Mouse (Mus musculus): Measurements from ENCODE around the gene Smad6.
A peak's percentile ranks its signal among the peaks of the same experiment; 100 is the strongest.

The Smad6 gene

GRCm38 (mm10) chr9:64021853-64022561 lies at the start of gene Smad6:
Gene Smad6 (minus strand): TSS chr9:64022059.
- DNase-seq (ENCODE audit: low read depth): peak; percentile 92

- no peak for DNase-seq (ENCODE audit: low read depth)
Measured at GRCm38 (mm10) chr9:64070674-64071073, 48.8 kb upstream of the Smad6 start.

GRCm38 (mm10) chr9:64069131-64069530 lies 47.3 kb upstream of the Smad6 start:
- DNase-seq (ENCODE audit: low read depth): no peak

DNA sequence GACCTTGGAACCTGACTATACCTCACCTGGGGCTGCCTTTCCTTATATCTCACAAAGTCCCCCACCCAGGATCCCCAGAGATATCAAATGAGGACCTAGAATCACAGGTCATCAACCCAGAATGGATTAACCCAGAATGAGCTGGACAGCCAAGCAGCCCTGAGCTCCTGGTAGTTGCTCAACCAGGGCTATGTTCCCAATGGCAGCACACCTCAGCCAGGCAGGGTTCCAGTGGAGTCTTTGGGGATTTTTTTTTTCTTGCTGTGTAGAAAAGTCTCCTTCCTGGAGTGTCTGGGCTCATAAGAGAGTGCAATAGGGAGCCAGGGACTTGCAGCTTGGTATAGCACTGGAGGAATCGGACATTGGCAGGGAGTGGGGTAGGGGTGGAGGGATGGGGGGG lies 46.7 kb upstream of the Smad6 start:
- no peak for DNase-seq (ENCODE audit: low read depth)

- no peak for DNase-seq (ENCODE audit: low read depth)
Measured at GRCm38 (mm10) chr9:64067787-64068186, 45.9 kb upstream of the Smad6 start.

DNA sequence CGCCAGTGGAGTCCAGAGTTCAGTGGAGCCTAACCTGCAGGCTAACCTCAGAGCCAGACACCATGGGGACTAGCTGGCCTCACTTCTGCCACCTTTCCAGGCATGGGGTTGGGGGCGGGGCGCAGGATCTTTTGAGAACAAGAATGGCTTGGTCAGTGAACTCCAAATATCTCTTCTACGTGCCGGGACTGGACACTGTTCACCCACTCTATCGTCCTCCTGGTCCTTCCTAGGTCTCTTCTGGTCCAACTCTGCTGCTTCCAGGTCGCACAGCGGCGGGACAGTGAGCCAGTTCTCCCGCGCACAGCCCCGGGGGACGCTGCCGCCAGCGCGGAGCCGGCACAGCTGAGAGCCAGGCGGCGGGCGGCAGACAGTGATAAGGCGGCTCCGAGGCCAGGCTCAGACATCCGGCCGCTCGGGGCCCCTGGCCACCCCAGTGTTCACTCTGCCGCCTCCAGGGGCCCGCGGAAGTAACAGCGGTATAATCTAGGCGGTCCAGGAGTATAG lies 38.2 kb upstream of the Smad6 start:
- no peak for DNase-seq (ENCODE audit: low read depth)

DNA sequence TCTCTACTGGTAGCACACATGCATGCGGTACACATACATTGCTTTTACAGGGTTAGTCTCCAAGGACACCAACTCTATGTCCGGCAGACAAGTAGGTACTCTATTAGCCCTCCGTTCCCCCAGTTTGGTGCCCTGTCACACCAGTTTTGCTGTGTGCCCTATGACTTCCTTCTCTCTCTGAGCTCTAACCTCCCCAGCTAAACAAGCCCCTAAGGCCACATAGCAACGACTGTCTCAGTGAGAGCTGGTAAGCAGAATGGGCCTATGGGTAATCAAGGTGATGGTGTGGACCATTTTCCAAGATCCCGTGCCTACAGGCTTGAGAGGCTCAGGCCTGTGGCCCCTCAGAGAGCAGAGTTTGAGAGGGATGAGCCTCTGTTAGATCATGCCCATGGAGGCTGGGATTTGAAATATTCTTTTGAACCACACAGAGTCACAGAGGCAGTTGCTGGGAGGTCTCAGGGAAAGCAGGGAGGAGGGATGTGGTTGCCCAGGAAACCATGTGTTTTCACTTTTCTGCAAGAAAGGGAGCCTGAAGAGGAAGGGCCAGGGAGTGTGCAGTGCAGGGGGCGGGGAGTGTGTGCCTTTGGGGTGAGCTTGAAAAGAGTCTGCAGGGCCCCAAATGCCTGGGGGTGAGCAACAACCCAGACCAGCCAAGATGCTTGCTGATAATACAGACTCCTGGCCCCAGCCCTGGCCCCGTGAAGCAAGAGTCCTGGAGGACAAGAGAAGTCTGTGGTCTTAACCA lies 36.2 kb upstream of the Smad6 start:
- no peak for DNase-seq (ENCODE audit: low read depth)

GRCm38 (mm10) chr9:64055162-64055561 lies 33.3 kb upstream of the Smad6 start:
- no peak for DNase-seq (ENCODE audit: low read depth)

DNA sequence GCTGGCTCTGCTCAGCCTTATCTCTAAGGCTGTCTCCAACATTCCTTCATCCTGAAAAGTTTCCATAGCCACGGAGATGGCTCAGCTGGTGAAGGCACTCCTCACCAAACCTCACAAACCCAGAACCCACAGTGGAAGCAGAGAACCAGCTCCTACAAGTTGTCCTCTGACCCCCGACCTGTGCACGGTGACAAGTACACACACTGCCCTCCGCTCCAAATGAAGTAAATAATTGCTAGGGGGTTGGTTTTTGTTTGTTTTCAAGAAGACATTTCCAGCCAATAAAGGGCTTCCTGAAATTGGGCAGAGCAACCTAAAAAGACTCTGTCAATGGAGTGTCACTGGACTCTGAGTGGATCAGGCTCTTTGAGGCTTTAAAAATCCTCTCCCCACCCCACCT lies 31.9 kb upstream of the Smad6 start:
- no peak for DNase-seq (ENCODE audit: low read depth)

DNA sequence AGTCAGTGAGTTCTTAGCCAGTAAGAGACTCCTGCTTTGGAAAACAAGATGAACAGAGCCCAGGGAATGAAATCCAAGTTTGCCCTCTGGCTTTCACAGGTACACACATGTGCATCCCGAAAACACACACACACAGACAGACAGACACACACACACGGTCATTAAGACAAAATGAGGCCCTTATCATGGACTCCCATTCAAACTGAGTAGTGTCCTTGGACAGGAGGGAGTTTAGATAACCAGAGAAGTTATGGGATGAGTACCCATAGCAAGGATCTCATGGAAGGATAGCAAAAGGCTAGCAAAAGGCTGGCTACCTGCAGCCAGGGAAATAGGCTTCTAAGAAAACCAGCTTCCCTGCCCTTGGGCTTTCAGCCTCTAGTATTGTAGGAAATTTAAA lies 29.4 kb upstream of the Smad6 start:
- no peak for DNase-seq (ENCODE audit: low read depth)

GRCm38 (mm10) chr9:64050513-64051065 lies 28.7 kb upstream of the Smad6 start:
- DNase-seq (ENCODE audit: low read depth): no peak

GRCm38 (mm10) chr9:64049471-64050380 lies 27.9 kb upstream of the Smad6 start:
- DNase-seq (ENCODE audit: low read depth): peak; percentile 63

DNA sequence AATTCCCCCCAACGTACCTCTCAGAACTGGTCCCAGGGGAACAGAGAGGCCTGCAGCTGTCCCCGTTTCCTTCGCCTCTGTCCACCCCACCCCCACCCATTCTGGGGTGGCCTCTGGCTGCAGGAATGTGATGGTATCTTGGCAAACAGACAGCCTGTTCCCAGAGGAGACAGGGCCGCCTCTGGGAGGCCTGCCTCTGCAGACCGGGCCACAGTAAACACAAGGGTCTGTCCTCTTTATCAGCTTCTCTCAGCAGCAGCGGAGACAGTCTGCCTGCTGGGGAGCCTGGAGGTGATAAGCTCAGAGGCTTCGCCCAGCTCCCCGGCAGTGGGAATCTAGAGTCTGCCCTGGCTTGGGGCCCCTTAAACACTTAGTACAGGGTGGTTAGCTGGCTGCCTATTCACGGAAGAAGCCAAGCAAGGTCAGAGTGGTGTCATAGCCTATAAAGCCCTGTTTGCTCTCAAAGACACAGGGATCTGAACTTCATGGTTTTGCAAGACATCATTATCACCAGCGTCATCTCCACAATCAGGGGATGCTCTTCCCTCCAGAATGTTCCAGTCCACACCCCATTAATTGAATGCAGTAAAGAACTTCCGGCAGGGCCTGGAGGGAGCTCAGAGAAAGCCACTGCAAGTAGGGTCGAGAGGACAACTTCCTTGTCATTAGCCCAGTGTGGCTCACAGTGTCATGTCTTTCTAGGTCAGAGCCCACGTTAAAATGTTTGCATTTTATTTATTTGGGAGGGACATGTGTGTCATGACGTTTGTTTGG lies 23.4 kb upstream of the Smad6 start:
- DNase-seq (ENCODE audit: low read depth): peak; percentile 64

- no peak for DNase-seq (ENCODE audit: low read depth)
Measured at GRCm38 (mm10) chr9:64044343-64044742, 22.5 kb upstream of the Smad6 start.

DNA sequence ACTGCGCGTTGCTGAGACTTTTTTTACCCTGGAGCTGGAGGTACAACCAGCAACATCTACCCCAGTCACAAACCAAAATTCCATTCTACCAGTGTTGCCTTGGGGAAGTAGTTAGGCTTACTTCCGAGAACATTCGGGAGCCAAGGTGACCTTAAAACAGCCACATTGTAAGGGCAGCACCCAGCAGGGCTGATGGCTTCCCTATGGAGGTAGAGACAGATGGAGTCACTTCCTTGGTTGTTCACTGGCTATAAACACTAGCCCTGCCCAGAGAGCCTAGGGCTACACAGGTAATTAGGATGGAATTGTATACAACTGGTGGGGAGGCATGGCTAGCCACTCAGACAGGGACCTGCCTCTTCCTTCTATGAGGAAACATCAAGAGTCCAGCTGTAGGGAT lies 21.1 kb upstream of the Smad6 start:
- no peak for DNase-seq (ENCODE audit: low read depth)

DNA sequence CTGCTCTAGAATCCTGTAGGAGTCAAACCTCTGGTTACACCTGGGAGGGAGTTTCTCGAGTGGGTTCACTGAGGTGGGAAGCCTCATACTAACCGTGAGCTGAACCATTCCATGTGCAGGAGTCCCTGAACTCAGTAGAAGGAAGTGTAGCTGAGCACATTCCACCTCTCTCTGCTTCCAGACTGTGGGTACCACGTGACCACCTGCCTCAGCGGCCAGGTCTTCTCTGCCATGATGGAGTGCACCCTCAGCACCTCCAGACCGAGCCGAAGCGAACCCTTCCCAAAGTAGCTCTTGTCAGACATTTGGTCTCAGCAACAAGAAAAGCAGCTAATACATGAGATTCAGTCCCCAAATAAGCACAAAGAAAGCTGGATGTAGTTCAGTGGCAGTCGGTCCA lies 20.4 kb upstream of the Smad6 start:
- no peak for DNase-seq (ENCODE audit: low read depth)

DNA sequence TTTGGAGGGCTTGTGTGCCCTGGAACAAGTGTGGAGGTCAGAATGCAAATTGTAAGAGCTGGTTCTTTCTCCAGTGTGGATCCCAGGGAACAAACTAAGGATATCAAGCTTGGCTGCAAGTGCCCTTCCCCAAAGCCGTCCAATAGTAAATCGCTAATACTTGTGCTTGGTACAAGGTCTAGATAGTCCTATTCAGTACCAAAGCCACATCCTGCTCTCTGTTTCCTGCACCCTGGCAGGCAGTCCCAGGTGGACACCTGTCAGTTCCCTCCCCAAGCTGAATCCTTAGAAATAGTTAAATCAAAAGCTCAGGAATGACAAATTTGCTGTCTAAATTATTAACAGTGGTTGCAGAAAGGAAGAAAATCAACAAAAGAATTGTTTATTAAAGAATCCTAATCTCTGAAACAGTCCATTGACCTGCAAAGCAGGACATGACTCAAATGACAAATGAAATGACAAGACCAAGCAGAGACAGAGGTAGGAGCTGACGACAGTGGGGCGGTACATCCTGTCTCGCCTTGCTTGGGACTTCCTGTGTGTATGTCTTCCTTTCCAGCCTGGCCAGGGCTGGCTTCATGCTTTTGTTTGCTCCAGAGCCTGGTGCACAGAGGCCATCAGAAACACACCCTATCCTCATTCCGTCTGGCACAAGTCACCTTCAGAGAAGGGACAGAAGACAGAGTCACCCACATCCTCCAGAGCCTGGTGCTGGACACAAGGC lies 8.2 kb upstream of the Smad6 start:
- DNase-seq (ENCODE audit: low read depth): no peak

GRCm38 (mm10) chr9:64025565-64025964 lies 3.7 kb upstream of the Smad6 start:
- no peak for DNase-seq (ENCODE audit: low read depth)

DNA sequence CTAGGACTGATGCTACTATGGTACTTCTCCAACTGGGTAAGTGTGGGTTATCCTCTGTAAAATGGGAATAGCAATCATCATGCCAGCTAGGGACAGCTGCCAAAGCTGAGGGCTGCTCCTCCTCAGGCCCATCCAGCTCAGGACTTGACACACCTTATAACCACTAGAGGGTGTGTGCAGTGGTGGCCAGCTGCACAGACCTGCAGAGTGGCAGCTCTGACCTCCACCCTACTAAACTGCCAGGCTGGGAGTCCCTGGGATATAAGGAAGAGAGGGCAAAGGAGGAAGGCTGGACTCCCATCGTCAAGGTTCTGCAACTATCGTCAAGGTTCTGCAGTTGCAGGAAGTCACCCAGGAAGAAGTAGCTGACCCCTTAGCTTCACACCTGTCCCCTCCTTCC lies 3.1 kb upstream of the Smad6 start:
- no peak for DNase-seq (ENCODE audit: low read depth)

- DNase-seq (ENCODE audit: low read depth): peak; percentile 90
Measured at GRCm38 (mm10) chr9:64022562-64023366, 905 bp upstream of the Smad6 start.

Measured in c-Kit-positive CD71-negative TER-119-negative erythroid progenitor cells, embryonic 14.5 days (primary cell).